Mouse (Mus musculus) testis, postnatal 14 days (tissue): ENCODE measurements at regions not wholly inside any gene's neighbourhood (a gene's known extent, or its start where the extent isn't known, plus 50 kb on each side); places are given as distances from the start of the nearest gene placed in this dataset.

ENCODE experiments used
- DNase-seq: peaks from one replicate; pipeline ENCODE4 v3.0.0; 2021; ENCODE audit warnings: low spot score

DNA sequence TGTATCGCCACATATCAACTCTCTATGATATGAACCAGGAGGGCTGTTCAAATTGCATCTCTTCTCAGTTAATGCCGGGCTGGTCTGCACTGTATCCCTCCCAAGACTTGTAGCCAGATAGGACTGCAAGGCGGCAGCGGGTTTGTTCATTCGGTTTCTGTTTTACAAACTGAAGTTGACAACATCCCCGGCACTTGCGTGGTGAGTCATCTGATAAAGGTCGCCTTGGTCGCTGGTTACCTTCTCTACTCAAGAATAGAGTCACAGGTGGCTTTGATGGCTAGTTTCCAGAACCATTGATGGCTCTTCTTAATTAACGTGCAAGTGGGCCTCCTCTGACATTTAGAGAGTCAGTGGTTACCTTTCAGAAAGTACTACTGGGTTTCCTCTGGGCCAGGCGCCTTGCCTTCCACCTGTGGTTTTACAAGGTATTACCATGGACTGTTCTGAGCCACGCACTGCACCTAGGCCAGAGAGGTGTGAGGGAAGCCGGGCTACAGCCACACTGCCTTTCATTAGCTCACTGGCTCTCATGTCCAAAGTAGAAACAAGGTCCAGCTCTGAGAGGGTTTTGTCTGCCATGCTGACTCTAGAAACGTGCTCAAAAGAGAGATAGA, 1266.9 kb upstream of the A1bg start:
- no peak for DNase-seq

GRCm38 (mm10) chr15:62186548-62186947, 1263.7 kb upstream of the A1bg start:
- DNase-seq, result no peak

- DNase-seq, result no peak
Observed at GRCm38 (mm10) chr15:62183803-62184202, 1261.0 kb upstream of the A1bg start.

DNA sequence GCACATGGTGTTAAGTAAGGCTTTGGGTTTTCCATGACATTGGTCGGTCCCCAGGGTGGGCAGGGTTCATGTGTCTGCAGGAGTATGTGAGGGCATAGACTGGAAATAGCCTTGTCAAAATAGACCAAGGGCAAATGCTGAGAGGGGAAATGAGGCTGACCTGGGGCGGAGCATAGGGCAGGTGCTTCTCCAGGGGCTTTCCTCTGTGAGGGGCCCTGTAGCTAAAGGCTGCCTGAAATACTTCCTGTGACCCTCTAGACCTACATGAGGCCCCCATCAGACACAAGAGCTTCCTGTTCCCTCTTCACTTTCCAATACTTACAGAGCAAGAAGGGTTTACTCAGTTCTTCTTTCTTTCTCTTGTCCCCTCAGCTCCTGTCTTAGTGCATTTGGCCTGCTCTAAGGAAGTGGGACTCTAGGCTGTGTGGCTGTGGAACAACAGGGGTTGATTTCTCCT, 1258.7 kb upstream of the A1bg start:
- DNase-seq, result no peak

DNA sequence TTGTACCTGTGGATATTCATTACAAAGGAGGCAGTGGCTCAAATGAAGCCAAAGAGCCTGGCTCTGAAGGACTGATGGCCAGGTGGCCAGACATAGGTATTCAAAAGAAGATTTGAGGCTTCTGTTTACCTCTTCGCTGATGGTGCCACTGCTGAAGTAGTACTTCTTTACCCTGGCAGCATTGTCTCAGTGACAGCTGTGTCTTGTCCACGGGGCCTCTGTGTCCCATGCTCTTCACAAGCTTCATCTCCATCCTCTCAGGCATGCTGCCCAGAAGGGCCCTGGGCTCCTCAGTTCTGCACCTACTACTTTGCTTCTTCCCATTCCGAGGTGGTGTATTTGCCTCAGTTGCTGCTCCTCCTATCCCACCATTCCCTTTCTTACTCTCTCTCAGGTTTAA, 1257.9 kb upstream of the A1bg start:
- DNase-seq, result no peak

GRCm38 (mm10) chr15:62179801-62180200, 1257.0 kb upstream of the A1bg start:
- peak; percentile 56 for DNase-seq

- no peak for DNase-seq
Observed at GRCm38 (mm10) chr15:62178568-62178967, 1255.8 kb upstream of the A1bg start.

- no peak for DNase-seq
Observed at GRCm38 (mm10) chr15:62177768-62178410, 1255.1 kb upstream of the A1bg start.

- DNase-seq, result no peak
Observed at GRCm38 (mm10) chr15:62176076-62176475, 1253.3 kb upstream of the A1bg start.

DNA sequence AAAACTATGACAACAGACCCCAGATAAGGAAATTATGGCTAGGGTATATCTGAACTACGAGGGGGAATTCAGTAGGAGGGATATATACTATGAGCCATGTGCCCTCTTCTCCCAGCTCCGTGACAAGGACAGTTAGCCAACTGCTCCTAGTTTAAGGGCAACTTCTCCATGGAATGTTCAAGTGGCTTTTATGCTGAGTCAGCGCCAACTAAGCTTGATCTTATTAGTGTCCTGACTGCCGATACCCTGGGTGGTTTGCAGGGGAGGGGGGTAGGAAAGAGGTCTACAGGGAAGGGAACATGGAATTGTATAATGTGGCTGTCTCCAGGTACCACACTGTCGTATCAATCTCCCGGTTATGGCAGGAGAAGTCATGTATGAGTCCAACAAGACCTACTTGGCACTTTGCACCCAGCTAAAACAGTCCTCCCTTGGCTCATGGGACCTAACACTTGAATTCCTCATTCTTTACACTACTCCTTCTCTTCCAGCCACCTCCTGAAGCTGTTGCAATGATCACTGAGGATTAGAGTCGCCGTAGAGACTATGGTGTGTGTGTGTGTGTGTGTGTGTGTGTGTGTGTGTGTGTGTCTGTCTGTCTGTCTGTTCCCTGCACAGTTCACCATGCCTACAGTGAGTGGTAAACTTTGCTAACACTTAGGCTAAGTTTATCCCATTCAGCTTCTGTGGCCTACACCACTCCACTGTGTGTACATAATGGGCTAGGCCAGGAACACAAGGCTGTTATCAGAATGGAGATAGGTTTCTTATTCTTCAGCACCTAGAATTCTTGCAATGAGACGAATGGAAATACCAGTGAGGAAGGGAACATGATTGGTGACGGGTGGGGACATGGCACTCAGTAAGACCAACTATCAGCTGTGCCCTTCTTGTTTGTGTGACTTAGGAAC, 1251.1 kb upstream of the A1bg start:
- no peak for DNase-seq

GRCm38 (mm10) chr15:62171632-62172031, 1248.8 kb upstream of the A1bg start:
- DNase-seq, result no peak

GRCm38 (mm10) chr15:62171167-62171566, 1248.4 kb upstream of the A1bg start:
- DNase-seq, result no peak

DNA sequence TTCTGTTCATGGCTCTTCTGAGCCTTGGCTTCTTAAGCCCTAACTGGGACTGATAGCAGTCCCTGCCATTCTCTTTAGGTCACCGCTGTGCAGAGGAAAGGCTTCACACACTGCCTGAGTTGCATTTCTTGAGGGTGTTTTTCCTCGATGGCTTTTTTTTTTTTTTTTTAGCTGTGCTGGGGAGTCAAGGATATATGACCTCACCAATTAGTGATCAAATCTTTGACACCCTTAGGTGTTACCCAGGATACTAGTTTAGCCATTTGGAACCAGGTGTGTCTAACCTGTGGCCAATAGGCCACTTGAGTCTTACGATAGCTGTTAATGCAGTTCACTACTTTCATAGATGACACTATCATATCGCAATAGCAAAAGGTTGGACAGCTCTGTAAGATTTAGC, 1247.5 kb upstream of the A1bg start:
- no peak for DNase-seq

GRCm38 (mm10) chr15:62169591-62170019, 1246.8 kb upstream of the A1bg start:
- no peak for DNase-seq

GRCm38 (mm10) chr15:62168958-62169590, 1246.3 kb upstream of the A1bg start:
- DNase-seq, result no peak

DNA sequence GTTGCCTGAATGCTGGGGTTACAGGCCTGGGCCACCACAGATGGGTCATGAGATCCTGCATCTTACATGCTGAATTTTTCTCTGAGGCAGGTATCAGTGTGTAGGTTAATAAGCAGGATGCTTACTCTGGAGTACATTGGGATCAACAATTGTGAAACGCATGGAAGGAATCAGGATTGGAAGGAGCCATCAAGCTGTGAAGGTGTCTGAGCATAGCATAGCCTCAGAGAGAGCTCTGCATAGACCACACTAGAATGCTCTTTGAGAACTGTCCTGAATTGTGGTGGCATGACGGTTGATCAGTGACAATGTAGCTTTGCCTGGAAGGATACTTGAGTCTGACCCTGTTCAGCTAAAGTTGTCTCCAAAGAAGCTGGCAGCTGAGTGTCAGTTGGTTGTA, 1245.7 kb upstream of the A1bg start:
- no peak for DNase-seq

GRCm38 (mm10) chr15:62166786-62167185, 1244.0 kb upstream of the A1bg start:
- no peak for DNase-seq

DNA sequence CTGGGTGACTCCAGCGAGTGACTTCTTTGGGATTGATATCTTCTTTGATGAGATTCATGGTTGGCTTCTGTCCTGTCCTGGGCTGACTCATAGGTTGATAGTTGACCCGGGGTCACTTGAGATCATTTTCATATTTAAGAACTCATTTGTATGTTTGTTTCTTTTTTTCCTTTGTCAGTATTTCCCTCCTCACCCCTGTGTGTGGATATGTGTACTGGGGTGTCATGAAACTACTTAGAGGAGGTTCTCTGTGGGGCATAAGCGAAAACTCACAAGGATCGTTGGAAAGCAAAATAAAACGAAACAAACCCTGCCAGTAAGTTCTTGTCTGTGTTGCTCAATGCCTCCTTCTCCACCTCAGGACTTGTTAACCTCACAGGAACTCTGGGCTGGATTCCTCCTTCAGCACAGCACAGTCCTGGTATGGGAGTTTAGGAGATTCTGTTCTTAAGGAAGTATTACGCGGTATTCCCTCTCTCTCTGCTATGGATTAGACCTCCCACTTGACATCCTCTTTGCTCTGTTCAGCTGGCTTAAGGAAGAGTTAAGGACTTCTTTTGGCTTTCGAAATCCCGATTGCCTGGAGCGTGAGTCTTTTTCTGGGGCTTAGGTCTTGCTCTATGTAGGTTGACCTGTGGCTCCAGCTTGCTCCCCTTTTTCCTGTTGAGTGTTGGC, 1243.2 kb upstream of the A1bg start:
- DNase-seq, result no peak

GRCm38 (mm10) chr15:62164766-62165410, 1242.1 kb upstream of the A1bg start:
- no peak for DNase-seq

GRCm38 (mm10) chr15:62163203-62163602, 1240.4 kb upstream of the A1bg start:
- no peak for DNase-seq

DNA sequence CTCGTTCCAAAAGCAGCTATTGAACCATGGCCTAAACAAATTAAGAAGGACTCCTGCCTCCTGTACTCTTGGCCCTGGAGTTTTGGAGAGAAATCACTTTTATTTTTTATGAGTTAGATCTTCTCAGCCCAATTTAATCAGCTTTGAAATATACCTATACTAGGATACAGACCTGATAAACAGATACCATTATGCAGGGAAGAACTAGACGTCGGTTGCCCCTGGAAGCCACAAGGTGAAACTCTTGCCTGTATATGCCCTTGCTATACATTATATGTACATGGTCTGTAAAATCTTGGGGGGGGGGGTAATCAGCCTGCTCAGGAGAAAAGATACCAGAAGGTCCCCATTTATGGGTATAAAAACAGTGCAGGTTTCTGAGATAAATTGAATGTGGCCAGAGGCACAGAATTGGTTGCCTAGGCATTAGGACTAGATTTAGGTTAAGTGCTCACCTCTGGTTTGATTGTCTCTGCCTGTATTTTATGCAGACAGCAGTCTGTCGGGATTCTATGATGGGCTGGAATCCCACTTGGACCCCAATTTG, 1239.9 kb upstream of the A1bg start:
- DNase-seq, result no peak
